Mouse (Mus musculus) small intestine, adult 10 weeks (tissue): ENCODE data around the gene Bbs1. TPM values are rescaled to one million over a fixed set of nuclear protein-coding genes. Genes with fewer than 3 reads are reported as not detected.

Experiments used
- polyA plus RNA-seq: library from polyadenylated mRNA; stranded (reverse); fragments of 350-450 nt; fragmentation: Illumina TruSeq; extraction: RNeasy Lipid Tissue Mini Kit (QIAGEN cat#74804); gene quantifications from one replicate; pipeline ENCODE4 v1.2.3, GENCODE M21; 2014; ENCODE audit warnings: low replicate concordance

Gene Bbs1
- 0.63 TPM for polyA plus RNA-seq

GRCm38 (mm10) chr19:4905979-4906794, at the start of gene Bbs1:
Bbs1 (minus strand) TSS chr19:4906628.

GRCm38 (mm10) chr19:4942551-4943252, 36.3 kb upstream of the Bbs1 start, which contains the start of gene Peli3:
Peli3 (minus strand) TSS chr19:4943127.

GRCm38 (mm10) chr19:4927904-4928531, 21.6 kb upstream of the Bbs1 start, which contains the start of gene Dpp3:
Dpp3 (minus strand) TSS chr19:4928287.

GRCm38 (mm10) chr19:4878405-4879323, 27.8 kb downstream of the Bbs1 start, which contains the start of gene Zdhhc24:
Zdhhc24 (plus strand) TSS chr19:4878668.

GRCm38 (mm10) chr19:4877785-4878184, 28.6 kb downstream of the Bbs1 start, which contains the start of gene Actn3:
Actn3 (minus strand) TSS chr19:4877909.

GRCm38 (mm10) chr19:4854552-4855469, 51.6 kb downstream of the Bbs1 start, which contains the start of gene Ctsf:
Ctsf (plus strand) TSS chr19:4855130.

GRCm38 (mm10) chr19:4839149-4839548, 67.3 kb downstream of the Bbs1 start, which contains the start of the genes Ccs and Ccdc87:
Ccs (minus strand) TSS chr19:4839332.
Ccdc87 (plus strand) TSS chr19:4839366.

Other genes starting within 250 kb of the Bbs1 start
- not detected for gene Gm960, start 208.0 kb downstream of the Bbs1 start, polyA plus RNA-seq
- not detected for gene Sptbn2, start 195.5 kb downstream of the Bbs1 start, polyA plus RNA-seq
- 6.2 TPM for gene Rbm4b, start 150.1 kb downstream of the Bbs1 start, polyA plus RNA-seq
- 11.8 TPM for gene Rbm4, start 112.7 kb downstream of the Bbs1 start, polyA plus RNA-seq
- gene Gm21992, start 95.0 kb downstream of the Bbs1 start, polyA plus RNA-seq: 6.5 TPM
- gene Rbm14, start 95.0 kb downstream of the Bbs1 start, polyA plus RNA-seq: 6.1 TPM
- 0.74 TPM for gene Ccs, start 67.3 kb downstream of the Bbs1 start, polyA plus RNA-seq
- gene Ccdc87, start 67.3 kb downstream of the Bbs1 start, polyA plus RNA-seq: 0.11 TPM
- 1.3 TPM for gene Ctsf, start 51.5 kb downstream of the Bbs1 start, polyA plus RNA-seq
- not detected for gene Actn3, start 28.7 kb downstream of the Bbs1 start, polyA plus RNA-seq
- gene Zdhhc24, start 28.0 kb downstream of the Bbs1 start, polyA plus RNA-seq: 12.5 TPM
- 1.7 TPM for gene Dpp3, start 21.7 kb upstream of the Bbs1 start, polyA plus RNA-seq
- 0.30 TPM for gene Peli3, start 36.5 kb upstream of the Bbs1 start, polyA plus RNA-seq
- 11.4 TPM for gene Mrpl11, start 55.5 kb upstream of the Bbs1 start, polyA plus RNA-seq
- not detected for gene Npas4, start 83.7 kb upstream of the Bbs1 start, polyA plus RNA-seq
- not detected for gene Slc29a2, start 117.2 kb upstream of the Bbs1 start, polyA plus RNA-seq
- 7.2 TPM for gene B4gat1, start 132.2 kb upstream of the Bbs1 start, polyA plus RNA-seq
- gene AC124502.3, start 132.3 kb upstream of the Bbs1 start, polyA plus RNA-seq: 0.30 TPM
- gene Brms1, start 134.7 kb upstream of the Bbs1 start, polyA plus RNA-seq: not detected
- 0.26 TPM for gene Rin1, start 143.9 kb upstream of the Bbs1 start, polyA plus RNA-seq
- gene Cd248, start 161.4 kb upstream of the Bbs1 start, polyA plus RNA-seq: not detected
- not detected for gene Tmem151a, start 178.9 kb upstream of the Bbs1 start, polyA plus RNA-seq
- 21.1 TPM for gene Yif1a, start 181.9 kb upstream of the Bbs1 start, polyA plus RNA-seq
- gene Cnih2, start 191.9 kb upstream of the Bbs1 start, polyA plus RNA-seq: not detected
- gene Rab1b, start 200.4 kb upstream of the Bbs1 start, polyA plus RNA-seq: 0.67 TPM
- not detected for gene Klc2, start 211.9 kb upstream of the Bbs1 start, polyA plus RNA-seq